Mouse (Mus musculus) myocyte (in vitro differentiated cells): ENCODE results near the gene Fmo5. TPM values are rescaled to one million over a fixed set of nuclear protein-coding genes. Genes with fewer than 3 reads are reported as not detected.

Source experiments
- H3K27me3 ChIP-seq: one replicate; pipeline ENCODE4 v1.6.1; 2011; ENCODE audit not compliant: control insufficient read depth, insufficient read depth, insufficient read length
- H3K36me3 ChIP-seq: one replicate; pipeline ENCODE4 v1.6.1; 2011; ENCODE audit not compliant: control insufficient read depth, insufficient read depth
- H3K4me2 ChIP-seq: one replicate; pipeline ENCODE4 v1.6.1; 2011; ENCODE audit warnings: low read depth, control low read depth
- H3K4me3 ChIP-seq: one replicate; pipeline ENCODE4 v1.5.1; 2011; ENCODE audit warnings: mild to moderate bottlenecking, control low read depth, moderate library complexity
- H3K79me2 ChIP-seq: one replicate; pipeline ENCODE4 v1.6.1; 2011; ENCODE audit not compliant: control insufficient read depth, insufficient read depth
- H3ac ChIP-seq: one replicate; pipeline ENCODE4 v1.6.1; 2011; ENCODE audit not compliant: control insufficient read depth, insufficient read length
- CEBPB ChIP-seq: IDR thresholded peaks from 2 replicates; pipeline ENCODE4 v1.6.1; 2011; ENCODE audit warnings: mild to moderate bottlenecking, moderate library complexity; ENCODE audit not compliant: poor library complexity, insufficient read depth, severe bottlenecking
- E2F4 ChIP-seq: IDR thresholded peaks from one replicate; pipeline ENCODE4 v1.6.1; 2011; ENCODE audit warnings: mild to moderate bottlenecking, control low read depth, moderate library complexity; ENCODE audit not compliant: insufficient read depth
- MAX ChIP-seq: IDR thresholded peaks from one replicate; pipeline ENCODE4 v1.6.1; 2011; ENCODE audit warnings: low read depth, mild to moderate bottlenecking, control low read depth
- MYOD1 ChIP-seq, 3 experiments: IDR thresholded peaks; one replicate each; pipeline ENCODE4 v1.6.1; 2011; ENCODE audit warnings: control low read depth in 2 of 3, low read depth in 2 of 3, mild to moderate bottlenecking in 2 of 3, moderate library complexity in 1 of 3; ENCODE audit not compliant: insufficient read length in 2 of 3, control insufficient read depth in 1 of 3
- MYOG ChIP-seq, 3 experiments: IDR thresholded peaks; one replicate each; pipeline ENCODE4 v1.6.1; 2011; ENCODE audit warnings: control low read depth in 2 of 3, low read depth in 2 of 3, mild to moderate bottlenecking in 2 of 3; ENCODE audit not compliant: insufficient read length in 2 of 3, control insufficient read depth in 1 of 3, insufficient read depth in 1 of 3
- POLR2A ChIP-seq: IDR thresholded peaks from one replicate; pipeline ENCODE4 v1.6.1; 2011; ENCODE audit warnings: low read depth, mild to moderate bottlenecking, control low read depth, moderate library complexity; ENCODE audit not compliant: insufficient read length
- POLR2AphosphoS2 ChIP-seq: IDR thresholded peaks from one replicate; pipeline ENCODE4 v1.6.1; 2011; ENCODE audit warnings: low read depth, control low read depth; ENCODE audit not compliant: insufficient read length
- REST ChIP-seq: IDR thresholded peaks from one replicate; pipeline ENCODE4 v1.6.1; 2011; ENCODE audit warnings: mild to moderate bottlenecking, control low read depth, moderate library complexity; ENCODE audit not compliant: insufficient read depth, insufficient read length
- SRF ChIP-seq: IDR thresholded peaks from one replicate; pipeline ENCODE4 v1.6.1; 2011; ENCODE audit warnings: low read depth; ENCODE audit not compliant: control insufficient read depth, insufficient read length
- TCF12 ChIP-seq: IDR thresholded peaks from one replicate; pipeline ENCODE4 v1.6.1; 2011; ENCODE audit warnings: mild to moderate bottlenecking, control low read depth; ENCODE audit not compliant: poor library complexity, insufficient read depth, severe bottlenecking
- TCF3 ChIP-seq: IDR thresholded peaks from one replicate; pipeline ENCODE4 v1.6.1; 2011; ENCODE audit warnings: low read depth, control low read depth; ENCODE audit not compliant: insufficient read length
- USF1 ChIP-seq: IDR thresholded peaks from one replicate; pipeline ENCODE4 v1.6.1; 2011; ENCODE audit warnings: low read depth, mild to moderate bottlenecking, control low read depth, moderate library complexity
- polyA plus RNA-seq: library from polyadenylated mRNA; unstranded; fragments of >200 nt; fragmentation: generic; extraction: Trizol; gene quantifications from one replicate; pipeline ENCODE4 v1.2.1, GENCODE M21; 2012; ENCODE audit warnings: missing spikeins

Gene Fmo5
- polyA plus RNA-seq, 1 experiment, result 0.17 TPM

DNA sequence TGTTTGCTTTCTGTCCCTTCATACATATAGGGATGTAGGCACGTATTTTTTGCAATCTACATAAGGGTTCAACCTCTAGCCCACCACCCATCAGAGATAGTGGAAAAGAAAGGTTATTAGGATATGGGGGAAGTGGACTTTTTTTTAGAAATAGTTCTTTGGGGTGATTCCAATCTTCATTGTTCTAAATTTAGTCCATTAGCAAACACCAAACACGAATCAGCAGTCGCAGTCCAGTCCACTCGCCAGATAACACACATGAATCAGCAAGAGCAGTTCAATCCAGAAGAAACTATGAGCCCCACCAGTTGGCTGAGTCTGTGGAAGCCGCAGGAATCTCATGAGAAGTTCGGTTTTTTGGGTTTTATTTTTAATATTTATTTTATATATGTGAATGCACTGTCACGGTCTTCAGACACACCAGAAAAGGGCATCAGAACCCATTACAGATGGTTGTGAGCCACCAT lies 46.1 kb downstream of the Fmo5 start, which contains the start of gene Gm17651:
Gene Gm17651, minus strand, starts transcription at position 51 of the 467 bp plus-strand sequence.
- Histone ChIP-seq H3K79me2 (no peaks in the 10 kb centered on the region), H3K27me3 (no peaks in the 10 kb centered on the region), H3K36me3 (peaks cover 9% of the 10 kb centered on the region), H3ac (no peak within 1 kb of the TSS), H3K4me2 (no peak within 1 kb of the TSS), H3K4me3 (no peak within 1 kb of the TSS)
- no peak for TF ChIP-seq TCF3
- TF ChIP-seq MYOD1 (IDR thresholded peaks at IDR 0.05; ENCODE audit: control insufficient read depth in 1 of 3, insufficient read length in 2 of 3, low read depth in 2 of 3), result no peak
- no peak for TF ChIP-seq MYOG (IDR thresholded peaks at IDR 0.05; ENCODE audit: control insufficient read depth in 1 of 3, insufficient read depth in 1 of 3, insufficient read length in 2 of 3, low read depth in 2 of 3)

GRCm38 (mm10) chr3:97676126-97676525 lies 47.5 kb downstream of the Fmo5 start:
- H3K36me3 ChIP-seq, result no peaks in the 10 kb centered on the region
- no peak overlapping the region for H3K4me3 ChIP-seq
- no peaks in the 10 kb centered on the region for H3K27me3 ChIP-seq
- no peak overlapping the region for H3ac ChIP-seq
- no peaks in the 10 kb centered on the region for H3K79me2 ChIP-seq
- no peak overlapping the region for H3K4me2 ChIP-seq
- TF ChIP-seq MAX, result no peak
- TF ChIP-seq E2F4, result no peak
- no peak for TF ChIP-seq MYOD1 (IDR thresholded peaks at IDR 0.05; ENCODE audit: control insufficient read depth in 1 of 3, insufficient read length in 2 of 3, low read depth in 2 of 3)
- TF ChIP-seq POLR2A, result no peak
- no peak for TF ChIP-seq CEBPB

- H3K79me2 ChIP-seq, result no peaks in the 10 kb centered on the region
- no peak overlapping the region for H3K4me2 ChIP-seq
- no peak for TF ChIP-seq USF1
- H3K36me3 ChIP-seq, result no peaks in the 10 kb centered on the region
- no peaks in the 10 kb centered on the region for H3K27me3 ChIP-seq
- no peak overlapping the region for H3ac ChIP-seq
- no peak overlapping the region for H3K4me3 ChIP-seq
Measured at GRCm38 (mm10) chr3:97678416-97678815, 49.8 kb downstream of the Fmo5 start.

- H3K79me2 ChIP-seq, result no peaks in the 10 kb centered on the region
- no peak overlapping the region for H3ac ChIP-seq
- H3K27me3 ChIP-seq, result no peaks in the 10 kb centered on the region
- peak overlapping the region; percentile 14 for H3K4me3 ChIP-seq
- H3K4me2 ChIP-seq, result peak overlapping the region; percentile 73
- H3K36me3 ChIP-seq, result no peaks in the 10 kb centered on the region
- TF ChIP-seq REST, result no peak
- no peak for TF ChIP-seq SRF
- no peak for TF ChIP-seq MYOG (IDR thresholded peaks at IDR 0.05; ENCODE audit: control insufficient read depth in 1 of 3, insufficient read depth in 1 of 3, insufficient read length in 2 of 3, low read depth in 2 of 3)
- TF ChIP-seq TCF12, result no peak
- TF ChIP-seq E2F4, result no peak
- no peak for TF ChIP-seq TCF3
- no peak for TF ChIP-seq MAX
- no peak for TF ChIP-seq POLR2A
- no peak for TF ChIP-seq USF1
- no peak for TF ChIP-seq MYOD1 (IDR thresholded peaks at IDR 0.05; ENCODE audit: control insufficient read depth in 1 of 3, insufficient read length in 2 of 3, low read depth in 2 of 3)
Measured at GRCm38 (mm10) chr3:97680631-97681320, 52.2 kb downstream of the Fmo5 start.

GRCm38 (mm10) chr3:97681321-97682158 lies 52.9 kb downstream of the Fmo5 start:
- Histone ChIP-seq H3K79me2 (no peaks in the 10 kb centered on the region), H3K36me3 (no peaks in the 10 kb centered on the region)

DNA sequence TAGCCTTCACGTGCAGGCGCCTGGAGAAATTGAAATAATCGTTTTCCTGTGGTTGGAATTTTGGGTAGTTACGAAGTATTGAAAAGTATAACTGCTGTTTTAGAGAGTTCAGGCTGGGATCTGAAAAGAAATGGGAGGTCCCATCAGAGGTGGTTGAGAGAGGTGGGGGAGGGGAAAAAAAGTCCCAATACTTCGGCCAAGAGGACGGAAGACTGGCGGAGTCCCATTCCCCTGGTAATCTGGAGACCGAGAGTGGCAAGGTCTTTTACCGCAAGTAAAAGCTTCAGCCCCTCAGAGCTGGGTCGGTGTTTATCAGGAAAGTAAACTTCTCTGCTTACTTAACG lies 53.5 kb downstream of the Fmo5 start:
- TF ChIP-seq MYOD1 (IDR thresholded peaks at IDR 0.05; ENCODE audit: control insufficient read depth in 1 of 3, insufficient read length in 2 of 3, low read depth in 2 of 3) (no peak), REST (no peak), USF1 (no peak), CEBPB (no peak), E2F4 (no peak), POLR2A (no peak), POLR2AphosphoS2 (no peak), TCF3 (no peak), TCF12 (no peak), MAX (no peak), SRF (no peak)
- Histone ChIP-seq H3K4me2 (peak overlapping the region; percentile 73), H3K4me3 (peak overlapping the region; percentile 14), H3K27me3 (no peaks in the 10 kb centered on the region), H3K79me2 (no peaks in the 10 kb centered on the region), H3ac (no peak overlapping the region), H3K36me3 (no peaks in the 10 kb centered on the region)

More at GRCm38 (mm10) chr3:97681321-97682158, 52.9 kb downstream of the Fmo5 start:
- H3ac ChIP-seq, result no peak overlapping the region
- peak overlapping the region; percentile 73 for H3K4me2 ChIP-seq
- H3K4me3 ChIP-seq, result peak overlapping the region; percentile 14
- H3K27me3 ChIP-seq, result no peaks in the 10 kb centered on the region
- TF ChIP-seq E2F4 (no peak), TCF12 (no peak)
